Mouse (Mus musculus) heart, adult 2 months (tissue): ENCODE measurements around the gene Tas2r114. TPM values are rescaled to one million over a fixed set of nuclear protein-coding genes. Genes with fewer than 3 reads are reported as not detected.

ENCODE experiments used
- DNase-seq, 2 experiments: peaks; one replicate each; pipeline ENCODE4 v3.0.0; 2021
- H3K27ac ChIP-seq: fragments of 200-600 bp; 2 replicates; pipeline ENCODE4 v1.8.1; 2022
- H3K27me3 ChIP-seq: fragments of 200-500 bp; 2 replicates; pipeline ENCODE4 v1.6.1; 2012; ENCODE audit warnings: mild to moderate bottlenecking, low read length, inconsistent platforms, mixed read lengths; ENCODE audit not compliant: control insufficient read depth, insufficient read depth
- H3K36me3 ChIP-seq: fragments of 200-500 bp; 2 replicates; pipeline ENCODE4 v1.6.1; 2012; ENCODE audit warnings: low read length, inconsistent platforms; ENCODE audit not compliant: control insufficient read depth, insufficient read depth
- H3K4me1 ChIP-seq: fragments of 200-500 bp; 2 replicates; pipeline ENCODE4 v1.6.1; 2011; ENCODE audit warnings: low read length; ENCODE audit not compliant: control insufficient read depth, insufficient read depth
- H3K4me3 ChIP-seq: fragments of 200-600 bp; 2 replicates; pipeline ENCODE4 v1.8.1; 2022
- H3K79me2 ChIP-seq: fragments of 200-500 bp; replicated peaks from 2 replicates; pipeline ENCODE4 v1.6.1; 2012; ENCODE audit warnings: mild to moderate bottlenecking, inconsistent platforms, low read length, moderate library complexity, mixed read lengths; ENCODE audit not compliant: control insufficient read depth, insufficient read depth
- H3K9ac ChIP-seq: fragments of 200-500 bp; 2 replicates; pipeline ENCODE4 v1.6.1; 2012; ENCODE audit warnings: low read depth, mild to moderate bottlenecking, control low read depth, inconsistent platforms, low read length, mixed read lengths
- CTCF ChIP-seq: fragments of 200-600 bp; IDR thresholded peaks from 2 replicates; pipeline ENCODE4 v1.8.1; 2022; ENCODE audit warnings: antibody characterized with exemption, mild to moderate bottlenecking, moderate library complexity
- EP300 ChIP-seq: fragments of 200-500 bp; IDR thresholded peaks from 2 replicates; pipeline ENCODE4 v1.6.1; 2011; ENCODE audit warnings: low read depth, low read length, control low read depth; ENCODE audit not compliant: insufficient read depth
- POLR2A ChIP-seq: fragments of 200-500 bp; IDR thresholded peaks from 2 replicates; pipeline ENCODE4 v1.6.1; 2011; ENCODE audit warnings: mild to moderate bottlenecking, low read depth, low read length, control low read depth; ENCODE audit not compliant: insufficient read depth
- WGBS: fragments of 180-500 bp; shearing (Covaris S2); methylation state at CpG from one replicate; pipeline ENCODE4 v1.1.7; 2018; 5-methylcytosine and 5-hydroxymethylcytosine counted together
- intact Hi-C: fragments of 180-260 bp; cut with DNase I; formaldehyde crosslinking; loops from one replicate; pipeline ENCODE4 v1.15.1; 2025
- long read RNA-seq: library from polyadenylated mRNA; stranded (forward); transcript quantifications from one replicate; pipeline ENCODE4 v2.0.0, GENCODE M21; 2021
- polyA plus RNA-seq: library from polyadenylated mRNA; depleted of rRNA; stranded (reverse); fragments of >200 nt; gene quantifications from 2 replicates; pipeline ENCODE4 v1.2.3, GENCODE M21; 2012; rRNA removed
- total RNA-seq, 2 experiments: library from RNA; stranded (reverse); gene quantifications; 2 replicates each; pipeline ENCODE4 v1.2.3; 2021

The Tas2r114 gene
- not detected for total RNA-seq
- not detected in 2 replicates for polyA plus RNA-seq
- long read RNA-seq = 0 reads

- no peak within 1 kb of the TSS for H3K9ac ChIP-seq
- no peaks in the 10 kb centered on the region for H3K79me2 ChIP-seq
- no peak within 1 kb of the TSS for H3K27ac ChIP-seq
- no peaks in the 10 kb centered on the region for H3K4me1 ChIP-seq
- H3K27me3 ChIP-seq = no peaks in the 10 kb centered on the region
- H3K4me3 ChIP-seq = no peak within 1 kb of the TSS
- H3K36me3 ChIP-seq = no peaks in the 10 kb centered on the region
- no peak for TF ChIP-seq POLR2A
- TF ChIP-seq CTCF = no peak
- TF ChIP-seq EP300 = no peak
- DNase-seq = no peak
- intact Hi-C loops = no loop called here
Observed at GRCm38 (mm10) chr6:131689963-131690362, at the start of gene Tas2r114. Tas2r114 (minus strand) TSS chr6:131690063.

GRCm38 (mm10) chr6:131712803-131713202, 22.9 kb upstream of the Tas2r114 start:
- Histone ChIP-seq H3K4me1 (no peaks in the 10 kb centered on the region), H3K27me3 (no peaks in the 10 kb centered on the region), H3K79me2 (no peaks in the 10 kb centered on the region), H3K4me3 (no peak overlapping the region), H3K27ac (no peak overlapping the region), H3K9ac (no peak overlapping the region), H3K36me3 (no peaks in the 10 kb centered on the region)
- no peak for DNase-seq
- TF ChIP-seq CTCF (peak; percentile 13; the same call in 1 of the 2 replicates), POLR2A (no peak), EP300 (no peak)
- intact Hi-C loops = no loop called here
- 39% methylated on average over 7 of the region's 7 CpGs for WGBS

- intact Hi-C loops = no loop called here
- TF ChIP-seq CTCF (no peak), EP300 (no peak), POLR2A (no peak)
- H3K27ac ChIP-seq = no peak within 1 kb of the TSS
- no peak for DNase-seq
- WGBS = 55% methylated on average over 1 of the region's 1 CpGs
- no peaks in the 10 kb centered on the region for H3K79me2 ChIP-seq
- no peaks in the 10 kb centered on the region for H3K4me1 ChIP-seq
- H3K9ac ChIP-seq = no peak within 1 kb of the TSS
- no peak within 1 kb of the TSS for H3K4me3 ChIP-seq
- no peaks in the 10 kb centered on the region for H3K36me3 ChIP-seq
- no peaks in the 10 kb centered on the region for H3K27me3 ChIP-seq
Observed at GRCm38 (mm10) chr6:131687395-131687794, 2.5 kb downstream of the Tas2r114 start, which contains the start of gene Tas2r105. Tas2r105 (minus strand) TSS chr6:131687495.

- H3K27me3 ChIP-seq = no peaks in the 10 kb centered on the region
- no peak for DNase-seq
- no peaks in the 10 kb centered on the region for H3K4me1 ChIP-seq
- H3K4me3 ChIP-seq = no peak within 1 kb of the TSS
- H3K36me3 ChIP-seq = no peaks in the 10 kb centered on the region
- TF ChIP-seq EP300 (no peak), POLR2A (no peak), CTCF (no peak)
- intact Hi-C loops = no loop called here
- H3K9ac ChIP-seq = no peak within 1 kb of the TSS
- 60% methylated on average over 1 of the region's 1 CpGs for WGBS
- H3K79me2 ChIP-seq = no peaks in the 10 kb centered on the region
- H3K27ac ChIP-seq = no peak within 1 kb of the TSS
Observed at GRCm38 (mm10) chr6:131685644-131686043, 4.2 kb downstream of the Tas2r114 start, which contains the start of gene Tas2r104. Tas2r104 (minus strand) TSS chr6:131685744.

- no peaks in the 10 kb centered on the region for H3K4me1 ChIP-seq
- no peak within 1 kb of the TSS for H3K27ac ChIP-seq
- H3K9ac ChIP-seq = no peak within 1 kb of the TSS
- no peak for DNase-seq
- no peak within 1 kb of the TSS for H3K4me3 ChIP-seq
- H3K27me3 ChIP-seq = no peaks in the 10 kb centered on the region
- no peaks in the 10 kb centered on the region for H3K79me2 ChIP-seq
- H3K36me3 ChIP-seq = no peaks in the 10 kb centered on the region
- intact Hi-C loops = no loop called here
- TF ChIP-seq EP300 = no peak
- no peak for TF ChIP-seq POLR2A
- no peak for TF ChIP-seq CTCF
- WGBS = 55% methylated on average over 3 of the region's 3 CpGs
Observed at GRCm38 (mm10) chr6:131678786-131679185, 11.1 kb downstream of the Tas2r114 start, which contains the start of gene Tas2r106. Tas2r106 (minus strand) TSS chr6:131678886.

GRCm38 (mm10) chr6:131660049-131660448, 29.8 kb downstream of the Tas2r114 start, which contains the start of gene Tas2r107:
Tas2r107 (minus strand) TSS chr6:131660149.
- Histone ChIP-seq H3K4me1 (no peaks in the 10 kb centered on the region), H3K27me3 (no peaks in the 10 kb centered on the region), H3K9ac (no peak within 1 kb of the TSS), H3K79me2 (no peaks in the 10 kb centered on the region), H3K36me3 (no peaks in the 10 kb centered on the region), H3K27ac (no peak within 1 kb of the TSS), H3K4me3 (no peak within 1 kb of the TSS)
- TF ChIP-seq EP300 = no peak
- TF ChIP-seq CTCF = no peak
- no peak for TF ChIP-seq POLR2A
- no peak for DNase-seq
- intact Hi-C loops = no loop called here

Other genes starting within 250 kb of the Tas2r114 start
- not detected for gene 5430401F13Rik, start 203.7 kb downstream of the Tas2r114 start, total RNA-seq
- gene 5430401F13Rik, start 203.7 kb downstream of the Tas2r114 start, polyA plus RNA-seq = not detected in 2 replicates
- not detected for gene Gm6619, start 203.7 kb downstream of the Tas2r114 start, total RNA-seq
- not detected in 2 replicates for gene Gm6619, start 203.7 kb downstream of the Tas2r114 start, polyA plus RNA-seq
- gene Tas2r130, start 59.2 kb downstream of the Tas2r114 start, total RNA-seq = not detected
- not detected in 2 replicates for gene Tas2r130, start 59.2 kb downstream of the Tas2r114 start, polyA plus RNA-seq
- not detected for gene Tas2r107, start 29.9 kb downstream of the Tas2r114 start, total RNA-seq
- not detected in 2 replicates for gene Tas2r107, start 29.9 kb downstream of the Tas2r114 start, polyA plus RNA-seq
- not detected for gene Tas2r106, start 11.2 kb downstream of the Tas2r114 start, total RNA-seq
- not detected in 2 replicates for gene Tas2r106, start 11.2 kb downstream of the Tas2r114 start, polyA plus RNA-seq
- not detected for gene Tas2r104, start 4.3 kb downstream of the Tas2r114 start, total RNA-seq
- gene Tas2r104, start 4.3 kb downstream of the Tas2r114 start, polyA plus RNA-seq = not detected in 2 replicates
- not detected for gene Tas2r105, start 2.6 kb downstream of the Tas2r114 start, total RNA-seq
- not detected in 2 replicates for gene Tas2r105, start 2.6 kb downstream of the Tas2r114 start, polyA plus RNA-seq